Mouse (Mus musculus) ES-E14 (cell line): ENCODE results near the gene Gpr183. TPM values are rescaled to one million over a fixed set of nuclear protein-coding genes. Genes with fewer than 3 reads are reported as not detected.

Experiments
- DNase-seq: peaks from one replicate; pipeline ENCODE4 v3.0.0-alpha.2; 2013; ENCODE audit warnings: low read depth, low spot score
- H3K27ac ChIP-seq: 2 replicates; pipeline ENCODE4 v1.5.1; 2012; ENCODE audit warnings: low read depth, mild to moderate bottlenecking, low read length, moderate library complexity, mixed read lengths; ENCODE audit not compliant: poor library complexity, insufficient read depth, severe bottlenecking
- H3K36me3 ChIP-seq: 2 replicates; pipeline ENCODE4 v1.6.1; 2012; ENCODE audit warnings: mild to moderate bottlenecking, low read length, moderate library complexity, mixed read lengths; ENCODE audit not compliant: control insufficient read depth, poor library complexity, insufficient read depth, severe bottlenecking
- H3K4me1 ChIP-seq, 2 experiments: fragments of 150-350 bp in 1 of 2; sonication (generic) in 1 of 2; 2 replicates each; pipeline ENCODE4 v1.6.1; 2012; ENCODE audit warnings: low read length in 2 of 2, mild to moderate bottlenecking in 1 of 2, mixed read lengths in 1 of 2; ENCODE audit not compliant: control insufficient read depth in 2 of 2, insufficient read depth in 2 of 2, poor library complexity in 1 of 2
- H3K4me3 ChIP-seq, 2 experiments: fragments of 150-350 bp in 1 of 2; sonication (generic) in 1 of 2; 2 replicates each; pipeline ENCODE4 v1.5.1; 2012; ENCODE audit warnings: low read length in 2 of 2, low read depth in 1 of 2, mild to moderate bottlenecking in 1 of 2, mixed read lengths in 1 of 2; ENCODE audit not compliant: insufficient read depth in 1 of 2, poor library complexity in 1 of 2, severe bottlenecking in 1 of 2
- H3K9ac ChIP-seq: 2 replicates; pipeline ENCODE4 v1.6.1; 2012; ENCODE audit warnings: low read depth, mild to moderate bottlenecking, low read length, mixed read lengths; ENCODE audit not compliant: poor library complexity, insufficient read depth, severe bottlenecking
- H3K9me3 ChIP-seq: fragments of 150-350 bp; sonication (generic); 2 replicates; pipeline ENCODE4 v1.6.1; 2012; ENCODE audit warnings: low read depth, mild to moderate bottlenecking, low read length; ENCODE audit not compliant: control insufficient read depth, insufficient read depth
- CHD2 ChIP-seq: IDR thresholded peaks from 2 replicates; pipeline ENCODE4 v1.6.1; 2014; ENCODE audit warnings: mild to moderate bottlenecking, low read depth, low read length, inconsistent platforms
- HCFC1 ChIP-seq: IDR thresholded peaks from 2 replicates; pipeline ENCODE4 v1.6.1; 2012; ENCODE audit warnings: low read length, inconsistent platforms, borderline replicate concordance; ENCODE audit not compliant: insufficient read depth
- MAFK ChIP-seq: IDR thresholded peaks from 2 replicates; pipeline ENCODE4 v1.6.1; 2014; ENCODE audit warnings: mild to moderate bottlenecking, low read depth, low read length, inconsistent platforms; ENCODE audit not compliant: insufficient read depth
- ZC3H11A ChIP-seq: IDR thresholded peaks from 2 replicates; pipeline ENCODE4 v1.6.1; 2012; ENCODE audit warnings: low read depth, mild to moderate bottlenecking, inconsistent platforms, low read length, borderline replicate concordance
- ZNF384 ChIP-seq: IDR thresholded peaks from 2 replicates; pipeline ENCODE4 v1.6.1; 2012; ENCODE audit warnings: low read depth, low read length, inconsistent platforms
- in situ Hi-C, 2 experiments: fragments of 600-800 bp; cut with MboI; formaldehyde crosslinking; loops; one replicate each; pipeline ENCODE4 v1.15.1; 2025; ENCODE audit warnings: low sequenced_read_pairs in 2 of 2, inconsistent platforms in 1 of 2; ENCODE audit not compliant: unreplicated experiment in 2 of 2
- total RNA-seq: library from RNA; depleted of rRNA; stranded (reverse); fragments of 300-350 nt; gene quantifications from 2 replicates; pipeline ENCODE4 v1.2.3, GENCODE M21; 2012; rRNA removed

Gene Gpr183
- total RNA-seq, 1 experiment: 0.45 TPM

GRCm38 (mm10) chr14:121906341-121906991, 58.5 kb downstream of the Gpr183 start:
- no peaks in the 10 kb centered on the region for H3K4me1 ChIP-seq
- TF ChIP-seq ZNF384: no peak
- TF ChIP-seq HCFC1: no peak
- no peak for TF ChIP-seq MAFK
- in situ Hi-C loops: no loop called here
- H3K9ac ChIP-seq: no peak overlapping the region
- no peaks in the 10 kb centered on the region for H3K9me3 ChIP-seq
- no peak overlapping the region for H3K27ac ChIP-seq
- no peak overlapping the region for H3K4me3 ChIP-seq
- DNase-seq: no peak
- peaks cover 8% of the 10 kb centered on the region; the same call in 1 of the 2 replicates for H3K36me3 ChIP-seq

DNA sequence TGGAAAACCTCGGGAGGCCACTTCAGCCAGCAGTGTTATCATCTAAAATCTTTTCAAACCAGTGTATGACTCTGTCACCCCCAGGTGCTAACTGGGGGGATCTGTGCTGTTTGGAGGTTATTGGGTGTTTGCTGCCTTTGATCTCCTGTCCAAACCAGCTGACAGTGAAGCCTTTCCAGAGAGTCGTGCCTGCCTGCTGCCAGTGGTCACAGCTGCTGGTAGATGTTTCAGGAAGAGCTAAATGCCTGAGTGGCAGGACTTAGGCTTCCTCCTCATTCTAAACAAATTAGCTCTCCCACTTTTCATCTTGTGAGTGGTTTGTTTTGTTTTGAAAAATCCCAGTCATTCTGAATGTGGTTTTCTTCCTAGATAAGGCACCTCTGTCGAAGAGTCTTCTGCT, 60.2 kb downstream of the Gpr183 start:
- Histone ChIP-seq H3K27ac (no peak overlapping the region), H3K4me1 (no peaks in the 10 kb centered on the region), H3K9me3 (no peaks in the 10 kb centered on the region), H3K36me3 (0 out of 2 replicates have a peak, but pooled peaks cover 5% of the 10 kb centered on the region), H3K9ac (no peak overlapping the region), H3K4me3 (no peak overlapping the region)
- in situ Hi-C loops: no loop called here
- no peak for DNase-seq
- no peak for TF ChIP-seq MAFK
- TF ChIP-seq HCFC1: no peak
- no peak for TF ChIP-seq ZNF384
- no peak for TF ChIP-seq ZC3H11A
- TF ChIP-seq CHD2: no peak

DNA sequence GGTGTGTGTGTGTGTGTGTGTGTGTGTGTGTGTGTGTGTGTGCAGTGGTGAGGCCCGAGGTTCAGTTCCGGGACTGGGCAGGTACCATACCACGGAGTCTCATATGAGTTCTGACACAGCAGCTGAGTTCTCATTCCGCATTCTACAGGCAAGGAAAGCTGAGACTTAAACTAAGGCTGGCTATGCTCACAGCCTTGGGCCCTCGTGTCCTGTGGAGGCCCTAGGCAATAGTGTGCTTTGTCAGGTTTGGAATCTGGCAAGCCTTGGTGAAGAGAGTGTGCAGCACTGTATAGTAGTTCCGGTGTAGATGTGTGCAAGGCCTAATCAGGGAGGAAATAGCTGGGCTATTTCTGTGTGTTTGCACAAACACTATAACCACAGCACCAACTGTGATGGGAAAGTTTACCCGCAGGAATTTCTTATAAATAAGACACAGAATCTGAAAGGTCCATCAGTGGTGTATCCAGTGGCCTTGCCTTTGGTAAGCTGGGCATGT, 61.6 kb downstream of the Gpr183 start:
- 0 out of 2 replicates have a peak, but pooled peaks cover 3% of the 10 kb centered on the region for H3K36me3 ChIP-seq
- H3K27ac ChIP-seq: no peak overlapping the region
- H3K4me3 ChIP-seq: no peak overlapping the region
- H3K9me3 ChIP-seq: no peaks in the 10 kb centered on the region
- in situ Hi-C loops: no loop called here
- no peaks in the 10 kb centered on the region for H3K4me1 ChIP-seq
- no peak overlapping the region for H3K9ac ChIP-seq
- TF ChIP-seq MAFK: no peak
- TF ChIP-seq CHD2: no peak
- no peak for TF ChIP-seq ZC3H11A
- TF ChIP-seq HCFC1: no peak
- TF ChIP-seq ZNF384: no peak
- no peak for DNase-seq

Other genes with a start within 250 kb of the Gpr183 start
- 8.3 and 12.9 TPM in 2 replicates for gene Dock9, start 167.4 kb downstream of the Gpr183 start, total RNA-seq
- gene Ubac2, start 86.6 kb downstream of the Gpr183 start, total RNA-seq: 41.5 and 83.4 TPM in 2 replicates
- gene Gpr18, start 49.4 kb downstream of the Gpr183 start, total RNA-seq: 0.42 and 0.49 TPM in 2 replicates
- gene Timm8a2, start 69.5 kb upstream of the Gpr183 start, total RNA-seq: 2.6 and 3.2 TPM in 2 replicates
- gene Tm9sf2, start 141.8 kb upstream of the Gpr183 start, total RNA-seq: 84.1 and 128 TPM in 2 replicates
- 2.6 and 6.7 TPM in 2 replicates for gene Clybl, start 216.5 kb upstream of the Gpr183 start, total RNA-seq